Mouse (Mus musculus): ENCODE results near the gene Gnas. TPM values are rescaled to one million over a fixed set of nuclear protein-coding genes. Genes with fewer than 3 reads are reported as not detected.

The Gnas gene
- polyA plus RNA-seq, 1 experiment, result 2,178 TPM

DNA sequence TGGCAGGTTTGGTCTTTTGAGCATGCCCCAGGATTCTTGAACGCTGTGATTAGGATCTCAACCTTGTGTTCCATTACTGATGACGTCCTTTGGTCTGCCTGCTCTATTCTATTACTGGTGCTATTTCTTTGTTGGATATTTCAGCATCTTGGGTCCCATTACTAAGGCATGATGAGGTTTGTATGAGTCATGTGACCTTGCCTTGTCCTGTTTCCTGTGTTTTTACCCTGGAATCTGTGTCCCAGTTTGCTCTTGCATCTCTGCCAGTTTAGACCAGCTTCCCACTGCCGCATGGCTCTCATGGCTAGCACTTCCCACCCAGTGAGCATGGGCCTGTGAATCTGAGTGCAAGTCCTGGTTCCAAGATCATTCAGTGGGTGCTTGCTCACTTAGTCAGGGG is 107.8 kb downstream of the Gnas start:
- no peak for DNase-seq (ENCODE audit: low read depth)
- TF ChIP-seq POLR2A (IDR thresholded peaks at IDR 0.05; ENCODE audit: borderline replicate concordance, extremely low read depth, insufficient read depth, insufficient read length, poor library complexity, severe bottlenecking) (no peak), CTCF (IDR thresholded peaks at IDR 0.05; ENCODE audit: borderline replicate concordance, extremely low read depth, insufficient read depth, insufficient read length) (no peak)

GRCm38 (mm10) chr2:174392554-174392953 is 108.4 kb downstream of the Gnas start:
- no peak for DNase-seq (ENCODE audit: low read depth)
- no peak for TF ChIP-seq POLR2A (IDR thresholded peaks at IDR 0.05; ENCODE audit: borderline replicate concordance, extremely low read depth, insufficient read depth, insufficient read length, poor library complexity, severe bottlenecking)
- no peak for TF ChIP-seq CTCF (IDR thresholded peaks at IDR 0.05; ENCODE audit: borderline replicate concordance, extremely low read depth, insufficient read depth, insufficient read length)

DNA sequence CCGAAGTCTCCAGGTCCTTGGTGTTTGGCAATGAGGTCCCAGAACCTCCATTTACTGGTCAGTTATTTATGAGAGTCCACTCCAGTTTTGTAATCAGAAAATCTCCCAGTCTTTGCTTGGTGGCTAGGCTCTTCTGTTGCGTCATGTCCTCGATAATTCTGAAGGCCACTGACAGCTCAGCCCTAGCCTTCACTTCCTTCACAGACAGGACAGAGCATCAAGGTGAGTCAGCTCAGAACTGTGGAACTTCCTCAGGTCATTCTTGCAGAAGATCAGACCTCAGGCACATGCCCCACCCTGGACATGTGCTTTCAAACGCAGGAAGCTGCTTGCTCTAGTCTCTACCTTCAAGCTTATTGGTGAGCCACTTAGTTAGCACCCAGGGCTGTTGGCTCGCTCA is 109.3 kb downstream of the Gnas start:
- no peak for DNase-seq (ENCODE audit: low read depth)
- no peak for TF ChIP-seq CTCF (IDR thresholded peaks at IDR 0.05; ENCODE audit: borderline replicate concordance, extremely low read depth, insufficient read depth, insufficient read length)
- no peak for TF ChIP-seq POLR2A (IDR thresholded peaks at IDR 0.05; ENCODE audit: borderline replicate concordance, extremely low read depth, insufficient read depth, insufficient read length, poor library complexity, severe bottlenecking)

Other genes starting within 250 kb of the Gnas start
- 49.6 and 55.6 TPM in 2 replicates for gene Stx16, start 208.0 kb upstream of the Gnas start, polyA plus RNA-seq (2012; rRNA removed)
- 32.7 and 48.9 TPM in 2 replicates for gene Npepl1, start 174.0 kb upstream of the Gnas start, polyA plus RNA-seq (2012; rRNA removed)
- gene Gm20721, start 62.4 kb downstream of the Gnas start, polyA plus RNA-seq (2012; rRNA removed), result 0.53 and 0.71 TPM in 2 replicates
- 98.6 and 115 TPM in 2 replicates for gene Nelfcd, start 131.5 kb downstream of the Gnas start, polyA plus RNA-seq (2012; rRNA removed)
- gene Ctsz, start 154.7 kb downstream of the Gnas start, polyA plus RNA-seq (2012; rRNA removed), result 62.0 and 69.4 TPM in 2 replicates
- 0.98 and 1.5 TPM in 2 replicates for gene Tubb1, start 166.4 kb downstream of the Gnas start, polyA plus RNA-seq (2012; rRNA removed)
- gene Atp5e, start 179.8 kb downstream of the Gnas start, polyA plus RNA-seq (2012; rRNA removed), result 387 and 406 TPM in 2 replicates
- 83.6 and 90.5 TPM in 2 replicates for gene Prelid3b, start 188.8 kb downstream of the Gnas start, polyA plus RNA-seq (2012; rRNA removed)